ENCODE assay signal across 9 mouse cellular contexts in the genomic region with DNA sequence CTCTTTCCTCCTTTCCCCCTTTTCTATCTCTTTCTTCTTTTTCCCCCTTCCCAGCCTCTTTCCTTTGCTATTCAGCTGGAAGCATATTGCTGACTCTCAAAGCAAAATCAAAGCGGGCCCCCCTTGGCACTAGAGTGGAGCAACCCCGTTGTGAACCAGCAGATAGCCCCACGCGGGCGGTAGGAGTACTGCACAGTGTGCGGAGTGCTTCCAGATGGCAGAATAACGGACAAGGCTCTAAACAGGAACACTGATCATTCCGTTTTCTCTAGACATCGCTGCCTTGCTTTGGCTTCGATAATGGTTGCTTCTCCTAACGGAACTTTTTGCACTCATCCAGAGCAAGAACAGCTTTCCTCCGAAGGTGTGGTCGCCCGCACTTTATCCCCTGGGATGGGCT.
A peak's percentile ranks its signal among the peaks of the same experiment; 100 is the strongest.
DNase-seq lines count a peak whose midpoint lies in the region; ATAC-seq and TF ChIP-seq lines count a peak whose summit lies in the region.
"Had no signal": no experiment of that assay in that cellular context is flagged by ENCODE, and none has a peak within 500 bp of the region (broad histone marks: within the 10 kb centered on the region; RNA-seq: fewer than 3 reads in every experiment).

No protein-coding gene starts in this region.

- no peak overlapping the region for H3K4me2 ChIP-seq in lung, embryonic 14.5 days
- H3K4me2 ChIP-seq: midbrain, embryonic 12.5 days had no signal

- peak; percentile 9 to 17 for DNase-seq in cerebellum, adult 2 months
- DNase-seq in lung, embryonic 14.5 days: peak; percentile 65
- DNase-seq in lung, postnatal 25 days (ENCODE audit: low spot score): no peak
- peak; percentile 52 for DNase-seq in layer of hippocampus, adult 9-11 months
- DNase-seq in right cerebral cortex, postnatal 10 days (ENCODE audit: low spot score in 2 of 2): peak; percentile 42 to 43
- no peak for DNase-seq in ovary, adult 18-20 months (ENCODE audit: low spot score)
- no peak for DNase-seq in B cell, adult 2 months

- ATAC-seq in cerebellum, adult (ENCODE audit: insufficient number of reproducible peaks, low FRiP score, low TSS enrichment): no peak
- 0 out of 2 replicates have a peak, but pooled peaks have one; percentile 54 for ATAC-seq in lung, embryonic 14.5 days (ENCODE audit: insufficient read depth)

- 18% methylated on average over 14 of the region's 14 CpGs for WGBS in cerebellum, adult 2 months
- 54% methylated on average over 14 of the region's 14 CpGs for WGBS in lung, embryonic 14.5 days

- no peaks in the 10 kb centered on the region for H3K27me3 ChIP-seq in cerebellum, adult 2 months (ENCODE audit: control insufficient read depth, insufficient read depth, low read length)
- no peaks in the 10 kb centered on the region for H3K27me3 ChIP-seq in lung, embryonic 14.5 days (ENCODE audit: insufficient read depth, low read length)
- H3K27me3 ChIP-seq: midbrain, embryonic 12.5 days had no signal

- H3K9ac ChIP-seq in lung, embryonic 14.5 days: no peak overlapping the region
- H3K9ac ChIP-seq: midbrain, embryonic 12.5 days had no signal

- H3K4me1 ChIP-seq in cerebellum, adult 2 months (ENCODE audit: control insufficient read depth, insufficient read depth, low read length): no peaks in the 10 kb centered on the region
- H3K4me1 ChIP-seq in lung, embryonic 14.5 days (ENCODE audit: insufficient read depth): no peaks in the 10 kb centered on the region
- H3K4me1 ChIP-seq: midbrain, embryonic 12.5 days had no signal

- TF ChIP-seq CTCF in cerebellum, adult 2 months (IDR thresholded peaks at IDR 0.05; ENCODE audit: borderline replicate concordance, insufficient read depth, low read depth, low read length): peak; percentile 10; the same call in 1 of the 2 replicates
- peak; percentile 33 for TF ChIP-seq CTCF in lung, embryonic 14.5 days (IDR thresholded peaks at IDR 0.05; ENCODE audit: low read depth)

- H3K4me3 ChIP-seq in cerebellum, adult 2 months (replicated peaks; ENCODE audit: insufficient read depth, low read depth, low read length): no peak overlapping the region
- no peak overlapping the region for H3K4me3 ChIP-seq in lung, embryonic 14.5 days (ENCODE audit: low read depth, low read length)
- H3K4me3 ChIP-seq: midbrain, embryonic 12.5 days had no signal

- H3K27ac ChIP-seq in cerebellum, adult 2 months (ENCODE audit: insufficient read depth, low read length): no peak overlapping the region
- no peak overlapping the region for H3K27ac ChIP-seq in lung, embryonic 14.5 days (ENCODE audit: low read depth)
- H3K27ac ChIP-seq: midbrain, embryonic 12.5 days had no signal

- TF ChIP-seq POLR2A in cerebellum, adult 2 months (IDR thresholded peaks at IDR 0.05; ENCODE audit: borderline replicate concordance, insufficient read depth, low read length): no peak

- no peaks in the 10 kb centered on the region for H3K9me3 ChIP-seq in lung, embryonic 14.5 days (ENCODE audit: low read depth, low read length)
- H3K9me3 ChIP-seq: midbrain, embryonic 12.5 days had no signal

- H3K36me3 ChIP-seq in lung, embryonic 14.5 days (ENCODE audit: insufficient read depth): no peaks in the 10 kb centered on the region
- H3K36me3 ChIP-seq: midbrain, embryonic 12.5 days had no signal

Comparison
In these comparisons a context has a peak if more than half of its experiments do, and no peak if none do; other contexts are left out.
1. DNase-seq: peak in cerebellum, adult 2 months (2 of 2), lung, embryonic 14.5 days (single experiment), layer of hippocampus, adult 9-11 months (single experiment) and right cerebral cortex, postnatal 10 days (2 of 2); none in lung, postnatal 25 days (single experiment), ovary, adult 18-20 months (single experiment) and B cell, adult 2 months (0 of 2).